In genomic region chr13:35604061-35604460, GRCm38 (mm10) we compare ENCODE assay signal across 8 mouse cellular contexts. TPM values are rescaled to one million over a fixed set of nuclear protein-coding genes. Genes with fewer than 3 reads are reported as not detected.
A peak's percentile ranks its signal among the peaks of the same experiment; 100 is the strongest.
DNase-seq lines count a peak whose midpoint lies in the region; ATAC-seq and TF ChIP-seq lines count a peak whose summit lies in the region.

No protein-coding gene starts in this region.

- TF ChIP-seq CTCF in left cerebral cortex, adult 2 months (IDR thresholded peaks at IDR 0.05) = no peak

- no peaks in the 10 kb centered on the region for H3K4me1 ChIP-seq in midbrain, embryonic 14.5 days (ENCODE audit: control insufficient read depth, insufficient read depth, low read length)

- intact Hi-C loops in left cerebral cortex, adult 2 months (cut with DNase I) = no loop called here

- H3K27me3 ChIP-seq in midbrain, embryonic 14.5 days (ENCODE audit: control insufficient read depth, insufficient read depth, low read length) = no peaks in the 10 kb centered on the region

- H3K27ac ChIP-seq in midbrain, embryonic 14.5 days (replicated peaks; ENCODE audit: low read depth, low read length) = no peak overlapping the region
- no peak overlapping the region for H3K27ac ChIP-seq in left cerebral cortex, adult 2 months

- peak; percentile 51 for DNase-seq in kidney, postnatal 10 days
- no peak for DNase-seq in kidney, adult 18-20 months
- peak; percentile 47 for DNase-seq in adrenal gland, postnatal 14 days
- peak; percentile 58 to 71 for DNase-seq in heart, adult 9 months (ENCODE audit: low spot score in 2 of 2)
- DNase-seq in midbrain, embryonic 14.5 days = no peak
- no peak for DNase-seq in left cerebral cortex, adult 2 months (ENCODE audit: extremely low spot score in 1 of 2, low spot score in 2 of 2)

- H3K9ac ChIP-seq in midbrain, embryonic 14.5 days (replicated peaks; ENCODE audit: low read length) = no peak overlapping the region

- H3K36me3 ChIP-seq in midbrain, embryonic 14.5 days (ENCODE audit: control insufficient read depth, insufficient read depth, low read length) = no peaks in the 10 kb centered on the region

- ATAC-seq in megakaryocyte-erythroid progenitor cell, adult 5-6 weeks (replicated peaks; ENCODE audit: low FRiP score, low TSS enrichment, poor library complexity, severe bottlenecking) = peak; percentile 64
- ATAC-seq in midbrain, embryonic 14.5 days (ENCODE audit: low FRiP score, low TSS enrichment) = no peak
- no peak for ATAC-seq in erythroid progenitor cell, adult 5-6 weeks (replicated peaks; ENCODE audit: low FRiP score, poor library complexity, severe bottlenecking)

- H3K9me3 ChIP-seq in midbrain, embryonic 14.5 days (ENCODE audit: control insufficient read depth, low read length) = no peaks in the 10 kb centered on the region

- WGBS in midbrain, embryonic 14.5 days = 78% methylated on average over 1 of the region's 1 CpGs

- no peak overlapping the region for H3K4me3 ChIP-seq in midbrain, embryonic 14.5 days (replicated peaks; ENCODE audit: low read depth, low read length)
- H3K4me3 ChIP-seq in left cerebral cortex, adult 2 months = no peak overlapping the region

- H3K4me2 ChIP-seq in midbrain, embryonic 14.5 days (ENCODE audit: low read length) = no peak overlapping the region

RNA-seq across cellular contexts. Expression of gene Cdyl, which starts 55.6 kb away (rescaled TPM):
- total RNA-seq in adrenal gland, postnatal 14 days (2021) = 20.2 and 24.9 TPM in 2 replicates
- total RNA-seq in megakaryocyte-erythroid progenitor cell, adult 5-6 weeks (2014; fragmentation: Nextera tagmentation) = 23.7 and 25.9 TPM in 2 replicates
- total RNA-seq in megakaryocyte-erythroid progenitor cell, adult 5-6 weeks (2017) = 19.4 and 20.3 TPM in 2 replicates
- polyA plus RNA-seq in midbrain, embryonic 14.5 days (2014; fragmentation: Nextera tagmentation; extraction: Ambion mirVana) = 5.2 and 6.5 TPM in 2 replicates
- 46.9 and 61.6 TPM in 2 replicates for total RNA-seq in erythroid progenitor cell, adult 5-6 weeks (2015; ENCODE audit: low replicate concordance)
- 48.0 and 77.5 TPM in 2 replicates for total RNA-seq in erythroid progenitor cell, adult 5-6 weeks (2017; ENCODE audit: low replicate concordance)
- total RNA-seq in left cerebral cortex, adult 2 months (2021) = 10 to 100 TPM; 54.1 to 54.3 TPM

Comparison
In these comparisons a context has a peak if more than half of its experiments do, and no peak if none do; other contexts are left out.
1. DNase-seq: peak in kidney, postnatal 10 days (single experiment), adrenal gland, postnatal 14 days (single experiment) and heart, adult 9 months (2 of 2); none in kidney, adult 18-20 months (single experiment), midbrain, embryonic 14.5 days (single experiment) and left cerebral cortex, adult 2 months (0 of 2).